Mouse (Mus musculus) urinary bladder, postnatal 14 days (tissue): ENCODE data around the gene Olfr1313.
"Not testable (repeated sequence)": the region's sequence is repeated elsewhere in the genome, so short reads cannot be mapped to it uniquely, and the experiment has no call there.

Source experiments
- DNase-seq: peaks from one replicate; pipeline ENCODE4 v3.0.0; 2021; ENCODE audit warnings: low spot score

Olfr1313 gene

DNA sequence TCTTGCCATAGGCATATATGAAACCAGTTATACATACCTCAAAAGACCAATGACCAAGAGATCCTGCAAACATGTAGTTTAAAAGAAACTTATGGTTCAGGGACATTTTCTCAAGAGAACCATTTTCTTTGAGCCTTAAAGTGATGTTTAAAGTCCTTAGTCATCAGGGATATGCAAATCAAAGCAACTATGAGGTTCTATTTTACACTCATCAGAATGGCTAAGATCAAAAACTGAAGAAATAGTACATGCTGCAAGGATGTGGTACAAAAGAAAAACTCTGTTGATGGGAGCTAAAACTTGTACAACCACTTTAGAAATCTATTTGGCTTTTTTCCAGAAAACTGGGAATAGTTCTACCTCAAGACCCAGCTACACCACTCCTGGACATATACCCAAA, at the start of gene Olfr1313:
TSS of gene Olfr1313 (minus strand) at position 101 of the 400 bp plus-strand sequence.
- no peak for DNase-seq

- no peak for DNase-seq
Measured at GRCm38 (mm10) chr2:112115340-112115739, 37.7 kb upstream of the Olfr1313 start, which contains the start of gene Olfr1315-ps1. Gene Olfr1315-ps1, minus strand, starts transcription at chr2:112115440.

- DNase-seq: no peak
Measured at GRCm38 (mm10) chr2:112096681-112097080, 19.0 kb upstream of the Olfr1313 start, which contains the start of gene Olfr1314. Gene Olfr1314, minus strand, starts transcription at chr2:112096781.

- DNase-seq: no peak
Measured at GRCm38 (mm10) chr2:112050138-112050537, 27.5 kb downstream of the Olfr1313 start, which contains the start of gene Olfr1312. Gene Olfr1312, minus strand, starts transcription at chr2:112050238.

- not testable (repeated sequence) for DNase-seq
Measured at GRCm38 (mm10) chr2:112026971-112027370, 50.7 kb downstream of the Olfr1313 start.

DNA sequence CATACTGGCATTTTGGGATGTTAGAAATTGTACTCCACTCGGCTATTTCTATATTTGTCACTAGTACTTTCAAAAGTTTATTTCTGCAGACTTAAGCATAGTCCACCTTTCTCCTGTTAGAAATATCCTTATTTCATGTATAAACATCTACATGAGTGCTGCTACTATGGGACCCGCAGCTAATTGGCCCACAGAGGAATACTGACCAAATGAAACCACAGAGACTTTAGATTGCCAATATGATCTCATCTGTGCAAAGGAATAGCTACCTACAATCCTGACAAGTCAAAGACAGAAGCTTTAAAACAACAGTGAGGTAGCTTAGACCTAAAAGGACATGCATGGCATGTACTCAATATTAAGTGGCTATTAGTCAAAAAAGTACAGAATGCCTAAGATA, 53.3 kb downstream of the Olfr1313 start, which contains the start of gene Olfr1311:
TSS of gene Olfr1311 (minus strand) at position 101 of the 400 bp plus-strand sequence.
- no peak for DNase-seq
